Mouse (Mus musculus): ENCODE results near the gene Ptprj. TPM values are rescaled to one million over a fixed set of nuclear protein-coding genes. Genes with fewer than 3 reads are reported as not detected.

The Ptprj gene
- polyA plus RNA-seq, 1 experiment from 2014 or later = 2.4 TPM

GRCm38 (mm10) chr2:90497551-90497950 is 82.9 kb downstream of the Ptprj start:
- DNase-seq (ENCODE audit: low spot score) = no peak
- Histone ChIP-seq H3K4me1 (peaks cover 6% of the 10 kb centered on the region; the same call in 1 of the 2 replicates), H3K4me3 (no peak overlapping the region), H3K27me3 (ENCODE audit: insufficient read depth, poor library complexity, severe bottlenecking) (no peaks in the 10 kb centered on the region), H3K9me3 (no peaks in the 10 kb centered on the region), H3K27ac (no peak overlapping the region), H3K36me3 (no peaks in the 10 kb centered on the region)
- 85% methylated on average over 3 of the region's 3 CpGs for WGBS

- no peaks in the 10 kb centered on the region for H3K36me3 ChIP-seq
- no peaks in the 10 kb centered on the region for H3K27me3 ChIP-seq (ENCODE audit: insufficient read depth, poor library complexity, severe bottlenecking)
- H3K27ac ChIP-seq = no peak overlapping the region
- H3K9me3 ChIP-seq = no peaks in the 10 kb centered on the region
- WGBS = 83% methylated on average over 5 of the region's 5 CpGs
- DNase-seq (ENCODE audit: low spot score) = no peak
- H3K4me3 ChIP-seq = no peak overlapping the region
- peaks cover 4% of the 10 kb centered on the region; the same call in 1 of the 2 replicates for H3K4me1 ChIP-seq
These were observed 83.8 kb downstream of the Ptprj start for GRCm38 (mm10) chr2:90496680-90497074.

GRCm38 (mm10) chr2:90496012-90496679 is 84.3 kb downstream of the Ptprj start:
- no peak overlapping the region for H3K27ac ChIP-seq
- no peaks in the 10 kb centered on the region for H3K9me3 ChIP-seq
- H3K27me3 ChIP-seq (ENCODE audit: insufficient read depth, poor library complexity, severe bottlenecking) = no peaks in the 10 kb centered on the region
- H3K36me3 ChIP-seq = no peaks in the 10 kb centered on the region
- 83% methylated on average over 4 of the region's 4 CpGs for WGBS
- H3K4me1 ChIP-seq = 0 out of 2 replicates have a peak, but pooled peaks cover 4% of the 10 kb centered on the region
- DNase-seq (ENCODE audit: low spot score) = no peak
- no peak overlapping the region for H3K4me3 ChIP-seq

- Histone ChIP-seq H3K9me3 (no peaks in the 10 kb centered on the region), H3K4me3 (no peak overlapping the region), H3K27me3 (ENCODE audit: insufficient read depth, poor library complexity, severe bottlenecking) (no peaks in the 10 kb centered on the region), H3K27ac (no peak overlapping the region), H3K36me3 (no peaks in the 10 kb centered on the region), H3K4me1 (peaks cover 14% of the 10 kb centered on the region)
- DNase-seq (ENCODE audit: low spot score) = no peak
- 45% methylated on average over 13 of the region's 13 CpGs for WGBS
These were observed 90.0 kb downstream of the Ptprj start for GRCm38 (mm10) chr2:90490279-90491046.

- Histone ChIP-seq H3K36me3 (no peaks in the 10 kb centered on the region), H3K9me3 (no peaks in the 10 kb centered on the region), H3K4me1 (peaks cover 16% of the 10 kb centered on the region), H3K4me3 (no peak overlapping the region), H3K27me3 (ENCODE audit: insufficient read depth, poor library complexity, severe bottlenecking) (no peaks in the 10 kb centered on the region), H3K27ac (no peak overlapping the region)
- DNase-seq (ENCODE audit: low spot score) = no peak
- 84% methylated on average over 4 of the region's 4 CpGs for WGBS
These were observed 90.6 kb downstream of the Ptprj start for GRCm38 (mm10) chr2:90489839-90490238.

GRCm38 (mm10) chr2:90488690-90489590 is 91.5 kb downstream of the Ptprj start:
- 90% methylated on average over 8 of the region's 8 CpGs for WGBS
- H3K9me3 ChIP-seq = no peaks in the 10 kb centered on the region
- H3K4me3 ChIP-seq = no peak overlapping the region
- no peaks in the 10 kb centered on the region for H3K36me3 ChIP-seq
- no peak for DNase-seq (ENCODE audit: low spot score)
- H3K27ac ChIP-seq = no peak overlapping the region
- H3K4me1 ChIP-seq = peaks cover 16% of the 10 kb centered on the region
- no peaks in the 10 kb centered on the region for H3K27me3 ChIP-seq (ENCODE audit: insufficient read depth, poor library complexity, severe bottlenecking)

GRCm38 (mm10) chr2:90487471-90488238 is 92.8 kb downstream of the Ptprj start:
- Histone ChIP-seq H3K4me1 (peaks cover 16% of the 10 kb centered on the region), H3K4me3 (no peak overlapping the region), H3K27me3 (ENCODE audit: insufficient read depth, poor library complexity, severe bottlenecking) (no peaks in the 10 kb centered on the region), H3K27ac (no peak overlapping the region), H3K36me3 (no peaks in the 10 kb centered on the region), H3K9me3 (no peaks in the 10 kb centered on the region)
- DNase-seq (ENCODE audit: low spot score) = no peak
- 90% methylated on average over 11 of the region's 11 CpGs for WGBS

GRCm38 (mm10) chr2:90486226-90486755 is 94.2 kb downstream of the Ptprj start:
- Histone ChIP-seq H3K9me3 (no peaks in the 10 kb centered on the region), H3K4me1 (peaks cover 16% of the 10 kb centered on the region), H3K4me3 (no peak overlapping the region), H3K36me3 (no peaks in the 10 kb centered on the region), H3K27me3 (ENCODE audit: insufficient read depth, poor library complexity, severe bottlenecking) (no peaks in the 10 kb centered on the region), H3K27ac (peak overlapping the region; percentile 62; the same call in 1 of the 2 replicates)
- DNase-seq (ENCODE audit: low spot score) = no peak
- WGBS = 45% methylated on average over 3 of the region's 3 CpGs

- H3K9me3 ChIP-seq = no peaks in the 10 kb centered on the region
- H3K27me3 ChIP-seq (ENCODE audit: insufficient read depth, poor library complexity, severe bottlenecking) = no peaks in the 10 kb centered on the region
- 90% methylated on average over 6 of the region's 6 CpGs for WGBS
- no peak for DNase-seq (ENCODE audit: low spot score)
- peaks cover 37% of the 10 kb centered on the region for H3K4me1 ChIP-seq
- no peak overlapping the region for H3K4me3 ChIP-seq
- no peaks in the 10 kb centered on the region for H3K36me3 ChIP-seq
- no peak overlapping the region for H3K27ac ChIP-seq
These were observed 98.9 kb downstream of the Ptprj start for GRCm38 (mm10) chr2:90481505-90481904.

GRCm38 (mm10) chr2:90480747-90481308 is 99.6 kb downstream of the Ptprj start:
- no peak for DNase-seq (ENCODE audit: low spot score)
- WGBS = 82% methylated on average over 13 of the region's 13 CpGs
- H3K9me3 ChIP-seq = no peaks in the 10 kb centered on the region
- no peak overlapping the region for H3K4me3 ChIP-seq
- no peaks in the 10 kb centered on the region for H3K27me3 ChIP-seq (ENCODE audit: insufficient read depth, poor library complexity, severe bottlenecking)
- H3K27ac ChIP-seq = no peak overlapping the region
- peaks cover 31% of the 10 kb centered on the region for H3K4me1 ChIP-seq
- no peaks in the 10 kb centered on the region for H3K36me3 ChIP-seq

GRCm38 (mm10) chr2:90478531-90478930 is 101.9 kb downstream of the Ptprj start:
- H3K4me1 ChIP-seq = peaks cover 31% of the 10 kb centered on the region
- H3K27ac ChIP-seq = no peak overlapping the region
- DNase-seq (ENCODE audit: low spot score) = no peak
- H3K27me3 ChIP-seq (ENCODE audit: insufficient read depth, poor library complexity, severe bottlenecking) = no peaks in the 10 kb centered on the region
- no peaks in the 10 kb centered on the region for H3K36me3 ChIP-seq
- WGBS = 82% methylated on average over 7 of the region's 7 CpGs
- no peak overlapping the region for H3K4me3 ChIP-seq
- no peaks in the 10 kb centered on the region for H3K9me3 ChIP-seq

- no peaks in the 10 kb centered on the region for H3K36me3 ChIP-seq
- no peak overlapping the region for H3K27ac ChIP-seq
- no peaks in the 10 kb centered on the region for H3K27me3 ChIP-seq (ENCODE audit: insufficient read depth, poor library complexity, severe bottlenecking)
- H3K9me3 ChIP-seq = no peaks in the 10 kb centered on the region
- H3K4me1 ChIP-seq = peaks cover 31% of the 10 kb centered on the region
- no peak for DNase-seq (ENCODE audit: low spot score)
- 23% methylated on average over 8 of the region's 8 CpGs for whole genome bisulfite sequencing
- H3K4me3 ChIP-seq = no peak overlapping the region
These were observed 102.8 kb downstream of the Ptprj start for GRCm38 (mm10) chr2:90477617-90478016.

Data from heart, embryonic 10.5 days (tissue).